Mouse (Mus musculus): ENCODE results near the gene Fam227a. TPM values are rescaled to one million over a fixed set of nuclear protein-coding genes. Genes with fewer than 3 reads are reported as not detected.

Fam227a gene
- total RNA-seq, 1 experiment = 1.2 TPM

DNA sequence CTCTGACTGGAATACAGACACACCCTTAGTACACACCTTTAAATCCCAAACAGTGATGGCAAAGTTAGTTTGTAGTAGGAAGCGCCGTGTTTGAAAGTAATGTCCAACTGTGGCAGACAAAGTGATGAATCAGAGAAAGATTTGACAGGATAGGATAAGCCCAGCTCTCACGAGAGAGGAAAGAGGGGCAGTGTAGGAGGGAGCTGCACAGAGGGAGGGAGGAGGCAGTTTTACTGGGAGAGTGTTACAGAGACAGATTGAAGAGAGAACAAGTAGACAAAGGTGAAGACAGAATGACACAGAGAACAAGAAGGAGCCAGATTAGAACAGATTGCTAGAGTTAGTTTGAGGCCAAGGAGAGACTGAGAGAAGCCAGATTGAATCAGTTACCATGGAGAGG, 99.1 kb downstream of the Fam227a start:
- Histone ChIP-seq H3K27ac (ENCODE audit: insufficient read depth, low read depth, low read length, poor library complexity, severe bottlenecking) (no peak overlapping the region), H3K9me3 (ENCODE audit: control insufficient read depth, insufficient read depth, low read depth, low read length) (no peaks in the 10 kb centered on the region), H3K4me1 (ENCODE audit: control insufficient read depth in 2 of 2, insufficient read depth in 2 of 2, low read length in 2 of 2, poor library complexity in 1 of 2) (no peaks in the 10 kb centered on the region), H3K4me3 (ENCODE audit: insufficient read depth in 1 of 2, low read depth in 1 of 2, low read length in 2 of 2, poor library complexity in 1 of 2, severe bottlenecking in 1 of 2) (no peak overlapping the region), H3K9ac (ENCODE audit: insufficient read depth, low read depth, low read length, poor library complexity, severe bottlenecking) (no peak overlapping the region), H3K36me3 (ENCODE audit: control insufficient read depth, insufficient read depth, low read length, poor library complexity, severe bottlenecking) (no peaks in the 10 kb centered on the region)
- TF ChIP-seq CHD2 (IDR thresholded peaks at IDR 0.05; ENCODE audit: low read depth, low read length) = no peak
- no peak for TF ChIP-seq MAFK (IDR thresholded peaks at IDR 0.05; ENCODE audit: insufficient read depth, low read depth, low read length)
- no peak for TF ChIP-seq ZC3H11A (IDR thresholded peaks at IDR 0.05; ENCODE audit: borderline replicate concordance, low read depth, low read length)
- TF ChIP-seq HCFC1 (IDR thresholded peaks at IDR 0.05; ENCODE audit: borderline replicate concordance, insufficient read depth, low read length) = no peak
- TF ChIP-seq ZNF384 (IDR thresholded peaks at IDR 0.05; ENCODE audit: low read depth, low read length) = no peak
- DNase-seq (ENCODE audit: low read depth, low spot score) = no peak
- in situ Hi-C loops (cut with MboI; ENCODE audit: low sequenced_read_pairs in 2 of 2, unreplicated experiment in 2 of 2) = no loop called here

Other genes with a start within 250 kb of the Fam227a start
- 72.8 and 82.0 TPM in 2 replicates for gene Csnk1e, start 203.4 kb downstream of the Fam227a start, total RNA-seq (2012; rRNA removed)
- gene Kcnj4, start 153.7 kb downstream of the Fam227a start, total RNA-seq (2012; rRNA removed) = 3.2 and 5.8 TPM in 2 replicates
- gene Kdelr3, start 142.5 kb downstream of the Fam227a start, total RNA-seq (2012; rRNA removed) = 16.2 and 25.6 TPM in 2 replicates
- 186 and 211 TPM in 2 replicates for gene Ddx17, start 112.2 kb downstream of the Fam227a start, total RNA-seq (2012; rRNA removed)
- gene Dmc1, start 53.8 kb downstream of the Fam227a start, total RNA-seq (2012; rRNA removed) = 3.4 and 6.4 TPM in 2 replicates
- 21.9 and 29.5 TPM in 2 replicates for gene Cby1, start 243 bp upstream of the Fam227a start, total RNA-seq (2012; rRNA removed)
- 103 and 182 TPM in 2 replicates for gene Tomm22, start 11.9 kb upstream of the Fam227a start, total RNA-seq (2012; rRNA removed)
- gene Josd1, start 29.0 kb upstream of the Fam227a start, total RNA-seq (2012; rRNA removed) = 19.3 and 25.3 TPM in 2 replicates
- 45.3 and 48.1 TPM in 2 replicates for gene Gtpbp1, start 31.9 kb upstream of the Fam227a start, total RNA-seq (2012; rRNA removed)
- gene Sun2, start 83.6 kb upstream of the Fam227a start, total RNA-seq (2012; rRNA removed) = 29.8 and 35.7 TPM in 2 replicates
- 16.5 and 23.5 TPM in 2 replicates for gene Dnal4, start 118.9 kb upstream of the Fam227a start, total RNA-seq (2012; rRNA removed)
- gene Nptxr, start 145.8 kb upstream of the Fam227a start, total RNA-seq (2012; rRNA removed) = 7.9 and 10.3 TPM in 2 replicates
- 3.4 and 9.3 TPM in 2 replicates for gene Npcd, start 175.3 kb upstream of the Fam227a start, total RNA-seq (2012; rRNA removed)
- 28.2 and 30.1 TPM in 2 replicates for gene Cbx6, start 175.7 kb upstream of the Fam227a start, total RNA-seq (2012; rRNA removed)
- 39.9 and 42.4 TPM in 2 replicates for gene Apobec3, start 232.7 kb upstream of the Fam227a start, total RNA-seq (2012; rRNA removed)

Measured in ES-E14 (cell line).